Mouse (Mus musculus): Measurements from ENCODE around the gene Smad1.

The Smad1 gene

GRCm38 (mm10) chr8:79293841-79294240, 105.5 kb downstream of the Smad1 start:
- DNase-seq, result no peak

DNA sequence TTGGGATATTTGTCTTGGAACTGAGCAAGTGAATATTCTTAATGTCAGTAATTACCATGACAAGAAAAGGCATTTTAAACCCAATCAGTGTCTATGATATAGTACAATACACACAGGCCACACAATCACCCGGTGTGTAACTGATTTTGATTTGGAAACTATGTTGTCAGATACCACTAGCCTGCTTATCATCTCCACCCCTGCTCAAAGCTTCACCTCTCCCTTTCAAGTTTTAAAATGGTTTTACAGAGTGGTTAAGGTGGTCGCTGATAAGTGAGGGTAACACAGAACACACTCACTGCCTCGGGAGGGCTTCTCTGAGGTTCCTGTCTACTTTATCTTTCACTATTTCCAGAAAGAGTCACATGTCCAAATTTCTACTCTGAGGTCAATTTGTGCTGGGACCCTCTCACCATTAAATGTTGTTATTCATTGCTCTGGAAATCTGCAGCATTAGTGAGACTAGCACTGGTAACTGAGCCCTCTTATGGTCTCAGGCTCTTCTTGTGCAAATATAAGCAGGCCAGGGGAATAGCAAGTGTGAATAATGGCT, 106.5 kb downstream of the Smad1 start:
- no peak for DNase-seq

- DNase-seq, result peak; percentile 27 to 48
These were observed 109.7 kb downstream of the Smad1 start for GRCm38 (mm10) chr8:79289592-79289991.

DNA sequence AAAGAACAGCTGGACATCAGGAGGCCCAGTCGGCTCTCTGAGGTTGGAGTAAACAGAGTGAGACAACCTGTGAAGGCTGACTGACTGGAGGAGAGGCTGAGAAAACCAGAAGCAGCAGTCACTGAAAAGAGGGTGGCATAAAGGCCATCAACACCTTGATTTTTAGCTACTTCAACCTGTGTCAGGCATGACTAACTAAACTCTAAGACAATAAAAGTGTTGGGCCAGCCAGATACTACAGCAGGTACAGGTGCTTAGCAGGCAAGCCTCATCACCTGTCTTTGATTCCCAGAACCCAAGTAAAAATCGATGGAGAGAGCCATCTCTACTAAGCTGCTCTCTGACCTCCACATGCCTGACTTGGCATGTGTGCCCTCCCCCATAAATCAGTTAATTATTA, 110.6 kb downstream of the Smad1 start:
- DNase-seq, result no peak
